Mouse (Mus musculus) liver, embryonic 16.5 days (tissue): ENCODE measurements at regions not wholly inside any gene's neighbourhood (a gene's known extent, or its start where the extent isn't known, plus 50 kb on each side); places are given as distances from the start of the nearest gene placed in this dataset.

Source experiments
- ATAC-seq: fragments of 200-750 bp; cut with Nextera tagmentation; 2 replicates; pipeline ENCODE4 v1.8.0; 2017; ENCODE audit warnings: low read depth, mild to moderate bottlenecking, moderate number of reproducible peaks, moderate library complexity
- H3K27ac ChIP-seq: fragments of 300-500 bp; sonication (generic); 2 replicates; pipeline ENCODE4 v1.5.1; 2014; ENCODE audit warnings: mild to moderate bottlenecking, low read length
- H3K27me3 ChIP-seq: fragments of 300-500 bp; sonication (generic); 2 replicates; pipeline ENCODE4 v1.6.1; 2014; ENCODE audit warnings: low read depth, low read length, mixed read lengths; ENCODE audit not compliant: control insufficient read depth, insufficient read depth
- H3K36me3 ChIP-seq: fragments of 300-500 bp; sonication (generic); 2 replicates; pipeline ENCODE4 v1.6.1; 2014; ENCODE audit warnings: mild to moderate bottlenecking; ENCODE audit not compliant: control insufficient read depth, insufficient read depth
- H3K4me1 ChIP-seq: fragments of 300-500 bp; sonication (generic); 2 replicates; pipeline ENCODE4 v1.6.1; 2014; ENCODE audit warnings: low read depth, low read length, mixed read lengths; ENCODE audit not compliant: control insufficient read depth
- H3K4me2 ChIP-seq: fragments of 300-500 bp; sonication (generic); 2 replicates; pipeline ENCODE4 v1.6.1; 2014; ENCODE audit warnings: low read depth, low read length, mixed read lengths
- H3K4me3 ChIP-seq: fragments of 300-500 bp; sonication (generic); 2 replicates; pipeline ENCODE4 v1.5.1; 2014; ENCODE audit warnings: low read depth, mild to moderate bottlenecking, low read length
- H3K9ac ChIP-seq: fragments of 300-500 bp; sonication (generic); 2 replicates; pipeline ENCODE4 v1.6.1; 2014; ENCODE audit warnings: low read depth, low read length
- H3K9me3 ChIP-seq: fragments of 300-500 bp; sonication (generic); replicated peaks from 2 replicates; pipeline ENCODE4 v1.6.1; 2016; ENCODE audit warnings: low read length; ENCODE audit not compliant: control insufficient read depth
- WGBS: fragments of 180-500 bp; shearing (Covaris S2); extraction: QIAGEN DNeasy Blood & Tissue Kit; methylation state at CpG from one replicate; pipeline ENCODE4 v1.1.7; 2014; ENCODE audit not compliant: insufficient replicate concordance; 5-methylcytosine and 5-hydroxymethylcytosine counted together

DNA sequence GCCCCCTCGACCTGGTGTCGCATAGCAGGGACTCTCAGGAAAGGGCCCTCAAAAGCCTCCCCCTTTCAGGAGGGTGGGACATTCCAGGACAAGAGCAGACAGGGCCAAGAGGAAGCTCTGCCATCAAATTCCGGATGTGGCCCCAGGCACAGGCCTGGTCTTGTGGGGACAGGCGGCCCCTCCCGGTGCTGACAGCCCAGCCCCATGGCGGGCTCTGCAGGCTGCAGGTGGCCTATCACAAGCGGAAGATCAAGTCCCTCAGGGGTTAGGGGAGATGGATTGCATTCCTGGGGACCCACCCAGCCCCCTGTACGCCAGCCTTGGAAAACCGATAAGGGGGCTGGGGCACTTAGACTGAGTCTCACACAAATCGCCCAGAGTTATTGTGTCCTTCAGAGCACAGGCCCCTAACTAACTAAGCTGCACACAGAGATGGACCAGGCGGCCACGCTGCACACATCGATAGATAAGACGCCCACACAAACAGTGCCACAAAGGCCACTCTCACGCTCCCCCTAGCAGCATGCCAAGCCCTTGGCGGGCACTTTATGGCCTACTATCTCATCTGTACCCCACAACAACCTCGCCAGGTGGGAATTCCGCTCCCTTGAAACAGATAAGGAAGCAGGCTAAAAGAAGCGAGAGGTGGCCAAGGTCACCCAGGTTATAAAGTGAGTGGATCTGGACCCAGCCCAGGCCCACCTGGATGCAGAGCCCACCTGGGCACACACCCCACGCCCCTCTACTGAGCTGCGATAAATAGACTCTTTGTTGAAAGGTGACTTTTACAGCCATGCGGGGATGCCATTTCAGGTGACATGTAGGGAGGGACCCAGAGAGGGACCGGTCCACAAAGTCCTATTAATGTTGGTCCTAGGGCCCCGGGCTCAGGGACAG, 55.5 kb downstream of the Gm5294 start:
- no peak overlapping the region for H3K9ac ChIP-seq
- 42% methylated on average over 24 of the region's 24 CpGs for WGBS
- H3K4me3 ChIP-seq: no peak overlapping the region
- no peak overlapping the region for H3K4me2 ChIP-seq
- H3K9me3 ChIP-seq: no peaks in the 10 kb centered on the region
- ATAC-seq: no peak
- no peak overlapping the region for H3K27ac ChIP-seq
- H3K27me3 ChIP-seq: no peaks in the 10 kb centered on the region
- no peaks in the 10 kb centered on the region for H3K36me3 ChIP-seq
- no peaks in the 10 kb centered on the region for H3K4me1 ChIP-seq

- Histone ChIP-seq H3K4me3 (no peak overlapping the region), H3K36me3 (no peaks in the 10 kb centered on the region), H3K27ac (no peak overlapping the region), H3K9ac (no peak overlapping the region), H3K4me2 (no peak overlapping the region), H3K27me3 (no peaks in the 10 kb centered on the region), H3K9me3 (no peaks in the 10 kb centered on the region), H3K4me1 (no peaks in the 10 kb centered on the region)
- 55% methylated on average over 9 of the region's 9 CpGs for WGBS
- ATAC-seq: no peak
Measured at GRCm38 (mm10) chr5:138881649-138882226, 61.9 kb downstream of the Gm5294 start.

DNA sequence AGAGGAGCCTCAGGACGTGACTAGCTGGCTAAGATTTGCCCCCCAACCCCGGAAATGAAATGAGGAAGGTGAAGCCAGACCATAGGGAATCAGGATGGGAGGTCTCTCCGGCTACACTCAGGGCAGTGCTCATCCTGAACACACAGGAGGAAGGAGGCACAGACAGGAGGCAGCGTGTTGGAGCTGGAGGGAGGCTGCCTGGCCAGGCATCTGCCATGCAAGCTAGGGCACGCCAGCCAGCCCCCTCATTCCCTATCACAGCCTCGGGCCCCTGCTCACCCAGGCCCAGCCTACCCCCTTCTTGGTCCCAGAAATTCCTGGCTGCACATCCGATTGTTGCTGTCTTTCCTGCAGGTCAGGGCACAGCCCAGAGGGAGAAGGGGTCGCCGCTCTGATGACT, 63.7 kb downstream of the Gm5294 start:
- Histone ChIP-seq H3K4me1 (no peaks in the 10 kb centered on the region), H3K4me2 (no peak overlapping the region), H3K36me3 (no peaks in the 10 kb centered on the region), H3K9ac (no peak overlapping the region), H3K27ac (no peak overlapping the region), H3K9me3 (no peaks in the 10 kb centered on the region), H3K4me3 (no peak overlapping the region), H3K27me3 (no peaks in the 10 kb centered on the region)
- WGBS: 39% methylated on average over 9 of the region's 9 CpGs
- ATAC-seq: no peak

- no peak for ATAC-seq
- Histone ChIP-seq H3K4me1 (no peaks in the 10 kb centered on the region), H3K4me2 (no peak overlapping the region), H3K27me3 (no peaks in the 10 kb centered on the region), H3K27ac (no peak overlapping the region), H3K36me3 (no peaks in the 10 kb centered on the region), H3K9ac (no peak overlapping the region), H3K4me3 (no peak overlapping the region), H3K9me3 (no peaks in the 10 kb centered on the region)
- WGBS: 47% methylated on average over 3 of the region's 3 CpGs
Measured at GRCm38 (mm10) chr5:138885905-138886304, 66.0 kb downstream of the Gm5294 start.

- Histone ChIP-seq H3K9ac (no peak overlapping the region), H3K36me3 (no peaks in the 10 kb centered on the region), H3K4me3 (no peak overlapping the region), H3K9me3 (no peaks in the 10 kb centered on the region), H3K27me3 (no peaks in the 10 kb centered on the region), H3K4me2 (no peak overlapping the region), H3K4me1 (no peaks in the 10 kb centered on the region), H3K27ac (no peak overlapping the region)
- ATAC-seq: no peak
- 54% methylated on average over 9 of the region's 9 CpGs for WGBS
Measured at GRCm38 (mm10) chr5:138888749-138889148, 68.9 kb downstream of the Gm5294 start.

DNA sequence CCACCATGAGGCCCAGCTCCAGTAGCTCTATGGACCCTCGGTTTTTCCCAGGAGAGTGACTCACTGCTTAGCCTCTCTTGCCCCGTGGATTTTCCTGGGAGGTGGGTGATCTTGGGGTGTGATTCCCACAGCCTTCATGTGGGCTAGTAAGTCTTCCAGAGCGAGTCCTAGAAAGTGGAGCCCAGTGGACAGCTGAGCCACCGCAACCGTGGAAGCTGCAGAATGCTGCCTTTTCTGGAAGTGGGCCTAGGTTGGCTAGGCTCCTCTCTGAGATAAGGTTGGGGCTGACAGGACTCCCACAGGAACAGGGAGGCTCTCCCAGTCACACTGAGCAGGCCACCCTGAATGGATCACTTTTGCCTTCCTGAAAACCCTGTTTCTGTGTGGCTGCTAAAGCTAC, 69.9 kb downstream of the Gm5294 start:
- no peaks in the 10 kb centered on the region for H3K27me3 ChIP-seq

GRCm38 (mm10) chr5:138894496-138894895, 74.6 kb downstream of the Gm5294 start:
- ATAC-seq: no peak
- Histone ChIP-seq H3K4me1 (no peaks in the 10 kb centered on the region), H3K27me3 (no peaks in the 10 kb centered on the region), H3K36me3 (no peaks in the 10 kb centered on the region), H3K4me2 (no peak overlapping the region), H3K9ac (no peak overlapping the region), H3K9me3 (no peaks in the 10 kb centered on the region), H3K27ac (no peak overlapping the region), H3K4me3 (no peak overlapping the region)
- WGBS: 73% methylated on average over 13 of the region's 13 CpGs

More for the DNA sequence above, 69.9 kb downstream of the Gm5294 start:
- Histone ChIP-seq H3K9ac (no peak overlapping the region), H3K4me2 (no peak overlapping the region), H3K27ac (no peak overlapping the region), H3K4me1 (no peaks in the 10 kb centered on the region), H3K4me3 (no peak overlapping the region), H3K9me3 (no peaks in the 10 kb centered on the region), H3K36me3 (no peaks in the 10 kb centered on the region)
- no peak for ATAC-seq
- 51% methylated on average over 5 of the region's 5 CpGs for WGBS

DNA sequence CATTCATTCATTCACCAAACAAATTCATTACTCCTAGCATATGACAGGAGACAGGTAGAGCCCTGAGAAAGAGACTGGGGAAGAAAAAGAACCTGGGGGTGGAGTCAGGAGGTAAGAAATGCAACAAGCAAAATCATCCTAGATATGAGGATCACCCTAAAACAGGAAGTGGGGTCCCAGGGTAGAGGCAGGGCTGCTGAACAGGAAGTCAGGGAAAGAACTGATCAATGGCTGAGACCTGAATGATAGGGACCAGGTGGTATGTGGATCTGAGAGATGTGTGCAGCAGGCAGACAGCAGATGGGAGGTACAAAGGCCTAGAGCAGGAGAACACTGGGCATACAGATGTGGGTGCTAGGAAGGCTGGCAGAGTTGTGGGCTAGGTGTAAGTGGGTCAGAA, 77.4 kb downstream of the Gm5294 start:
- no peak overlapping the region for H3K4me3 ChIP-seq
- H3K27ac ChIP-seq: no peak overlapping the region
- no peaks in the 10 kb centered on the region for H3K36me3 ChIP-seq
- no peak overlapping the region for H3K9ac ChIP-seq
- no peak for ATAC-seq
- no peaks in the 10 kb centered on the region for H3K27me3 ChIP-seq
- no peaks in the 10 kb centered on the region; the same call in none of the 2 replicates for H3K4me1 ChIP-seq
- no peaks in the 10 kb centered on the region for H3K9me3 ChIP-seq
- no peak overlapping the region for H3K4me2 ChIP-seq

DNA sequence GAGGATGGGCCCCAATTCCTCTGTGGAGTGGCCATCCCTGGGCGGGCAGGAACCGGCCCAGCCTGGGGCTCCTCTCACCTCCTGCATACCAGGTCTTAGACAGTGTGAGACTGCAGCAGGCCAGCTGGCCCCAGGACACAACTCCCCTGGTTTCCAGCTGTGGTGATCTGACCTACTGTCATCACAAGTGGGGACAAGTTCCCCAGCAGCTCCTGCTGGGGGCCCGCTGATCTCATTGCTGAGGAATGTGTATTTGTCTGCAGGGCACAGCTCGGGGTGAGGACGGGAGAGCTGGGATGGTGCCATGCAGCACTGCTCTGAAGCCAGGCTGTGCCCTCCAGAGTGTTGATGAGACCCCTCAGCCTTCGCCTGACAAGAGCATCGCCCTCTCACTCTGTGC, 78.6 kb downstream of the Gm5294 start:
- ATAC-seq: no peak
- 57% methylated on average over 7 of the region's 7 CpGs for WGBS

More for the DNA sequence above, 78.6 kb downstream of the Gm5294 start:
- Histone ChIP-seq H3K4me1 (no peaks in the 10 kb centered on the region; the same call in none of the 2 replicates), H3K9ac (no peak overlapping the region), H3K4me2 (no peak overlapping the region), H3K9me3 (no peaks in the 10 kb centered on the region), H3K27me3 (no peaks in the 10 kb centered on the region), H3K4me3 (no peak overlapping the region), H3K36me3 (no peaks in the 10 kb centered on the region), H3K27ac (no peak overlapping the region)
